Mouse (Mus musculus) large intestine, adult 2 months (tissue): Measurements from ENCODE around the gene Sufu. TPM values are rescaled to one million over a fixed set of nuclear protein-coding genes. Genes with fewer than 3 reads are reported as not detected.

Experiments used
- DNase-seq: peaks from one replicate; pipeline ENCODE4 v3.0.0-alpha.2; 2012; ENCODE audit warnings: low read depth, low spot score
- WGBS: fragments of 180-500 bp; shearing (Covaris S2); methylation state at CpG from one replicate; pipeline ENCODE4 v1.1.7; 2018; 5-methylcytosine and 5-hydroxymethylcytosine counted together
- polyA plus RNA-seq: library from polyadenylated mRNA; depleted of rRNA; stranded (reverse); fragments of >200 nt; gene quantifications from 2 replicates; pipeline ENCODE4 v1.2.3, GENCODE M21; 2012

The Sufu gene
- polyA plus RNA-seq, 1 experiment: 6.6 TPM

GRCm38 (mm10) chr19:46524152-46524544 lies 127.5 kb downstream of the Sufu start:
- DNase-seq: no peak
- 44% methylated on average over 6 of the region's 6 CpGs for WGBS

- WGBS: 9% methylated on average over 14 of the region's 14 CpGs
These were observed 128.1 kb downstream of the Sufu start for GRCm38 (mm10) chr19:46524601-46525321.

DNA sequence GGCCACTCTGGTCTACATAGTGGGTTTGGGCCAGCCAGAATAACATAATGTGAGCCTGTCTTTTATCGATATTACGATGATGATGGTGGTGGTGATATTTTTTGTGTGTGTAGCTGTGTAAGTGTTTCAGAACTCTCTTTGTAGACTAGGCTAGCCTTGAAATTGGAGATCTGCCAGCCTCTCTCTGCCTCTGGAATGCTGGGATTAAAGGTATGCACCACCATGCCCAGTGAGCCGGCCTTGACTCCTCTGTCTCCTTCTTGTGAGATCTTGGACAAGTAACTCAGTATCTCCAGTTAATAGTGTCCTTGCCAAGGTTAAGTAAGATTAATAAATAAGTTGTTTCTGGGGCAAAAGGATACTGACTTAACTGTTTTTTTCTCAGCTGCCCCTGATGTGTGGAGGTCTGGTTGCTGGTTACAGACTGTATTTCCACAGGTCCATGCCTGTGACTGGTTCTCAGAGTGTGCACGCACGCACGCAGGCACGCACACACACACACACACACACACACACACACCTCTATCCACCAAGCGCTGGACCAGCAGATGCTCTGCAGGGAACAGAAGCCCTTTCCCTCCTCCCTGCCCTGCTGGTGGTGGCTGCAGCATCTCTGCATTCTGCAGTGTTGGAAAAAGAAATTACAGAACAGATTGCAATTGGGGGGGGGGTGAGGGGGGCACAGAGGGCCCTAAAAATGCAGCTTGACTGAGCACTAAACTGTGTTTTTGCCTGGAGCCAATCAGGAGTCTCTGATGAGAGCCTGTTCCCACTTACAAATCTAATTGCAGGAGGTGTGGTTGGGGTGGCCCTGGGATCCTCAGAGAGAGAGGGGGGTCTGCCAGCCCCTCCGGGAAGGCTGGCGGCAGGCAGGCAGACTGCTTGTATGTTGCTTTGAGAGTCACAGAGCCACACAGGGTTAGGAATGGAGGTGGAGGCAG lies 129.3 kb downstream of the Sufu start:
- 85% methylated on average over 10 of the region's 10 CpGs for WGBS
- no peak for DNase-seq

More at GRCm38 (mm10) chr19:46524601-46525321, 128.1 kb downstream of the Sufu start:
- DNase-seq: no peak

DNA sequence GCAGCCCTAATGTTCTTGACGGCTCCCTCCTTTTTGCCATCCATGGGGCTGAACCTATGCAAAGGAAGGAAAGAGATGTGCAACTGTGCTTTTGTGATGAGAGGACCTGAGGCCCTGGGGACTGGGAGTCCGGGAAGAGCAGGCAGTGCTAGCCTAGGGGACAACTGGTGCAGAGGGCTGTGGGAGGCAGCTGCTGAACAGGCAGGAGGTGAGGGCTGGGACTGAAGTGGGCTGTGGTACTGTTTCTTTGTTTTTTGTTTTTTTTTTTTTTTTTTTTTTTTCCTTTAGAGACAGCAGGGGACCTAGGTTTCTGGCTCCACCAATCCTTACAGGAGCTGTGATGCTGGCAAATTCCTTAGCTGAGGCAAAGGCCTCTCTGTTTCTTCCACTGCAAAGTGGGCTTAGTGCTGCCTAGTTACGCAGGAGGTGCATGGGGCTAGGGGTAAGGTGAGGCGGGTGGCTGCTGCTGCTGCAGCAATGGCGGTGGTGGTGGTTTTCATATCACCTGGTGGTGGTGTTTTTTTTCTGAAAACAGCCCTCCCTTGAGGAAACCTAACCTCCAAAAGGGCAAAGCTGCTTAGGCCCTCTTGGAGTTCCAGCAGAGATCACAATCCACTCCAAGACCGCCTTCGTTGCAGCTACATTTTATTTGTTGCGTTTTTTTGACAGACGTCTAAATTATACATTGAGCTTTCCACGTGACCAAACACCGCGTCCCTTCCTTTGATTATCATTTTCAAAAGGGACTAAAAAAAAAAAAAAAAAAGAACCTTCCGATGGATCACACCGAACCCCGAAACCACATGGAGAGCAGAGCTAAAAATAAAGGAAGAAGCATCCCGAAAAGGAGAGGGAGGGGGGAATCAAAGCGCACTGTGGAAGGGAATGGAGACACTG lies 131.2 kb downstream of the Sufu start:
- DNase-seq: no peak
- WGBS: 70% methylated on average over 17 of the region's 17 CpGs

DNA sequence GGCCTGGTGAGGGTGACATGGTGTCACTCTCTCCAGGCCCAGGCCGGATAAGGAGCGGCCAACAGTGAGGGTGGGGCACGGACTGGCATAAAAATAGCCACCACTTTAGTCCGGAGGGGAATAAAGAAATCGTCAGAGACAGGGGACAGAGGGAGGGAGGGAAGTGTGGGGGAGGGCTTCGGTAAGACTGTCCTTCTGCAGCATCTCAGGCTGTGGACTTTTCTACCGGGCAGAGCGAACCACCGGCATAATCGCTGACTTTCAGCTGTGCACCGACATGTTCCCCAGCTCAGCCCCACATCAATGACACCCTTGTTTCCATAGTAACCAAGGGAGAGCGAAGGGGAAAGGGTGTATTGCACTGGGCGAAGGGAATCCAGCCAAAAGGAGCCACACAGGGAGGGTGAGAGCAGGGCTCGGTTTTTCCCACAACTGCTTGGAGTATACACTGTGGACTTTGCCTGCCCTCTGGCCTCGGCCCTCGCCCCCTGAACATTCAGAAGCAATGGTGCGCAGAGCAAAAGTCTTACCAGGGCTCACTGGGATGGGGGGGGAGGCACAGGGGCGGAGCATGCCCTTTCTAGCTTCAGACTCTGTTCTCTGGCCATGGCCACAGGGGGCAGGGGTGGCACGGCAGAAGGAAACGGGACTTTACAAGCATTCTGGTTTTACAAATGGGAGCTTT lies 132.0 kb downstream of the Sufu start:
- WGBS: 12% methylated on average over 20 of the region's 20 CpGs
- DNase-seq: no peak

DNA sequence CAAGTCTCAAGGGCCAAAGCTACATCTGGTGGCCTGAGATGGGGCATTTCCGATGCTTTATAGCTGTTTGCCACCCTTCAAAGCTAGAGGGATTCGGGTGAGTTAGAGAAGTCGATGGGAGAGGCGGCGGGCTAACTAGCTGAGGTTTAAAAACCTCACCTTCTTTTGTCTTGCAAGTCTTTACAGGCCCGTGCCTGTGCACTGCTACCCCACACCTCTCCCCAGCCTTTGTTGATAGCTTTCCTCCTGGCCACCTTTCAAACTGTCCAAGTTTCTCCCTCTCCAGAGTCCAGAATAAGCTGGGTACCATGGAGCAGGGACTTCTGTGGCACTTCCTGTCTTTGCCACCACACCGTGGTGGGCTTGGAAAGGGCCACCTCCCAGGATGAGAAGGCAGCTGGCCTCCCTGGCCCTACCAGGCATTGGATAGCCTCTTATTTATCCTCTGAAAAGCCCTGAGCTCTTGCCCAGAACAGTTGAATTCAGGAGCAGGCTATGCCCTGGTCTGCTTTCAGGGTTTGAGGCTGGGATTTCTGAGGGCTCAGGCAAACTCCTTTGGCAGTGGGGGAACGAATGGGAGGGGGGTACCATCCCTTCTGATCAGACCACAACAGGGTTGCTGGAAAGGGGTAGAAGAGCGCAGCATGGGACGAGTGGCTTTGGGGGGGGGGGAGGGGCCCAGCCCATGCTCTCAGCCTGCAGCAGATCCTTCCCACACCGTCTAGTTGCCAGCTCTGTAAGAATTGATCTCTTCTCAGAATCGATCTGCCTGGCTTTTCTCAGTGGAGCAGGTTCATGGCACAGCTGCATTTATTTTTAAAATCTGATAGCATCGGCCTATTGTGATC lies 133.1 kb downstream of the Sufu start:
- DNase-seq: no peak
- WGBS: 62% methylated on average over 13 of the region's 13 CpGs

GRCm38 (mm10) chr19:46530449-46530990 lies 133.8 kb downstream of the Sufu start:
- no peak for DNase-seq
- 73% methylated on average over 8 of the region's 8 CpGs for WGBS

DNA sequence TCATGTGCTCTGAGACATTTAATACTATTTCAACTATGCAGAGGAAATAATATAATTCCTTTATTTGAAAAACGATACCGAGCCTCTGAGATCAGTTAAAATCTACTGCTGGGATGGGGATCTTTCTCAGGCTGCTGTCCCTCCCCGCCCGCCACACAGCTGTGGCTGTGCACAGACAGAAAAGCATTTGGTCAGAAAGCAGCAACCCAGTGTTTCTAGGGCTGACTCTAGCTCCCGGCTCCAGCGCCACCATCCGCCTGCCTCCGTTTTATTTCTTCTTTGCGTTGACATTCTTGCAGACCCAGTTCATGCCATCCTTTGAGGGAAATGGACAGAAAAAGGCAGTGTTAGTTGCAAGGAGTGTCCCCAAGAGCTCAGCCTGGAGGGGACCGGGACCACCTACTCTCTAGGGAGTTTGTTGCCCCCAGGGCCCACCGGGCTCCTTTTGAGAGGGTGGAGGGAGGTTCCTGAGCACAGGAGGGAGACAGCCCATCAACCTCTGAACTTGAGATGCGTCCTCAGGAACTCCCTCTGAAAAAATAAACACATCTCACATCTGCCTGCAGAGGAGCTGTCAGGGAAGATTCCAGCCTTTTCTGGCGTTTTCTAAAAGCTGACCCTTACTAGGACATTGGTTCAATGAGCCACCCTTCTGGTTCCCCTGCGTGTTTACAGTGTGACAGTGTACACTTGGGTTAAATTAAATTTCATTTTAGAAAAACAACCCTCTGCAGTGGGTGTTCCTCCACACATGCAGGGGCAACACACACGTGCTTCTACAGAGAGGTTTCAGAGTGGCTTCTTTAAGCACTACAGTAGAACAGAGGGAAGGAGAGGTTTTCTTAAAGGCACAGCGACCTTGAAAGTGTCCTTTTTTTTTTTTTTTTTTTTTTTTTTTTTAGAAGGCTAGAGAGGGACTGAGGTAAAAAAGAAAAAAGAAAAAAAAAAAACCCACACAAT lies 134.7 kb downstream of the Sufu start:
- DNase-seq: no peak
- WGBS: 42% methylated on average over 16 of the region's 16 CpGs

GRCm38 (mm10) chr19:46532031-46532688 lies 135.5 kb downstream of the Sufu start:
- no peak for DNase-seq
- 23% methylated on average over 10 of the region's 10 CpGs for WGBS

DNA sequence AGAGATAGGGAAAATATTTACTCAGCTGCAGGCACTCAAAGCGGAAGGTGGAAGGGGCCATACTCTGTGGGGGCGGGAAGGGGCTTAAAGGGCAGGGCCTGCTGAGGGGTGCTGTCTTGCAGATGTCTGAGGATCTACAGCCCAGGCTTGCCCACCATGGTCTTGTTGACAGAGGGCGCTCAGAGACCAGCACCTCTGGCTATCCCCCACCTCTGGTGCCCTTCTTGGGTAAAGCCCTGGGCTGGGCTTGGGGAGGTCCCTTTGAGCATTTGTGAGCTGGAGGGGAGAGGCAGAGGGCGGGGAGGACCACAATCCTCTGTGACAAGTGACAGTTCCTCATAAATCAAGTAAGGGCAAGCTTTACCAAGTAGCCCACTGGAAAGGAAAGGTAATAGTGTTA lies 136.4 kb downstream of the Sufu start:
- no peak for DNase-seq
- WGBS: 41% methylated on average over 4 of the region's 4 CpGs

- no peak for DNase-seq
- 52% methylated on average over 5 of the region's 5 CpGs for WGBS
These were observed 136.8 kb downstream of the Sufu start for GRCm38 (mm10) chr19:46533525-46533924.

GRCm38 (mm10) chr19:46534542-46535098 lies 137.9 kb downstream of the Sufu start:
- WGBS: 51% methylated on average over 6 of the region's 6 CpGs

GRCm38 (mm10) chr19:46537357-46537756 lies 140.7 kb downstream of the Sufu start:
- WGBS: 94% methylated on average over 9 of the region's 9 CpGs
- no peak for DNase-seq

More at GRCm38 (mm10) chr19:46534542-46535098, 137.9 kb downstream of the Sufu start:
- DNase-seq: no peak

DNA sequence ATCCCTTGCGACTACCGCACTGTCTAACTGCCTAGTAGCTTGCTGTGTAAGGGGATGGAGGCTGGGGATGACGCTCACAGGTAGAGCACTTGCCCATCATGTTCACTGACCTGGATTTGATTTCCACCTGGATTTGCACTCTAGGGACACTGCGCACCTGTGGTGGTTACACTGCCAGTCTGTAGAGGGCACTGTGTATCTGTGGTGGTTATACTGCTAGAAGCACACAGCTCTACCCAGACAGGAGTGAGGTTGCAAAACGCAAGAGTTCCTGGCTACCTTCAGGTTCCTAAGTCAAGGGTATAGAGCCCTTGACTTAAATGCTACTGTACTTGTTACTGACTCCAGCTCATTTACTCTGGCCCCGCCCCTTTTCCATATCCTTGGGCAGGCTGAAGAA lies 141.5 kb downstream of the Sufu start:
- no peak for DNase-seq
- WGBS: 76% methylated on average over 6 of the region's 6 CpGs
